Mouse (Mus musculus): ENCODE data around the gene Acot5. TPM values are rescaled to one million over a fixed set of nuclear protein-coding genes. Genes with fewer than 3 reads are reported as not detected.
A peak's percentile ranks its signal among the peaks of the same experiment; 100 is the strongest.

Acot5 gene
- polyA plus RNA-seq, 1 experiment from 2014 or later: not detected

GRCm38 (mm10) chr12:84053679-84054391 lies 15.3 kb upstream of the Acot5 start:
- no peak for ATAC-seq (replicated peaks; ENCODE audit: low FRiP score, low read depth)
- WGBS: 2% methylated on average over 36 of the region's 46 CpGs
- peak overlapping the region; percentile 43; the same call in 1 of the 2 replicates for H3K9ac ChIP-seq (ENCODE audit: low read depth, low read length)

GRCm38 (mm10) chr12:84060946-84061345 lies 8.2 kb upstream of the Acot5 start:
- Histone ChIP-seq H3K4me3 (replicated peaks; ENCODE audit: low read depth, low read length) (no peak overlapping the region), H3K9ac (ENCODE audit: low read depth, low read length) (no peak overlapping the region), H3K27ac (no peak overlapping the region), H3K27me3 (ENCODE audit: insufficient read depth, low read length) (no peaks in the 10 kb centered on the region), H3K4me1 (replicated peaks; ENCODE audit: insufficient read depth, low read length) (no peaks in the 10 kb centered on the region), H3K36me3 (ENCODE audit: insufficient read depth, low read length) (no peaks in the 10 kb centered on the region), H3K9me3 (replicated peaks; ENCODE audit: low read length) (no peaks in the 10 kb centered on the region), H3K4me2 (ENCODE audit: low read length) (no peak overlapping the region)
- ATAC-seq (replicated peaks; ENCODE audit: low FRiP score, low read depth) (no peak), DNase-seq (ENCODE audit: low spot score) (peak; percentile 35)
- WGBS: 43% methylated on average over 2 of the region's 2 CpGs
- TF ChIP-seq CTCF (IDR thresholded peaks at IDR 0.05; ENCODE audit: low read depth): peak; percentile 59; the same call in 1 of the 2 replicates

More at GRCm38 (mm10) chr12:84053679-84054391, 15.3 kb upstream of the Acot5 start:
- Histone ChIP-seq H3K4me1 (replicated peaks; ENCODE audit: insufficient read depth, low read length) (no peaks in the 10 kb centered on the region), H3K4me2 (ENCODE audit: low read length) (peak overlapping the region; percentile 72), H3K4me3 (replicated peaks; ENCODE audit: low read depth, low read length) (peak overlapping the region; percentile 29), H3K9me3 (replicated peaks; ENCODE audit: low read length) (no peaks in the 10 kb centered on the region), H3K36me3 (ENCODE audit: insufficient read depth, low read length) (no peaks in the 10 kb centered on the region), H3K27ac (0 out of 2 replicates have a peak overlapping the region, but pooled peaks have one; percentile 54), H3K27me3 (ENCODE audit: insufficient read depth, low read length) (0 out of 2 replicates have a peak, but pooled peaks cover 3% of the 10 kb centered on the region)
- peak; percentile 53 for DNase-seq (ENCODE audit: low spot score)
- peak; percentile 19; the same call in 1 of the 2 replicates for TF ChIP-seq CTCF (IDR thresholded peaks at IDR 0.05; ENCODE audit: low read depth)

- WGBS: 96% methylated on average over 20 of the region's 20 CpGs
- DNase-seq (ENCODE audit: low spot score): no peak
These were observed 6.8 kb upstream of the Acot5 start for GRCm38 (mm10) chr12:84062336-84062735.

GRCm38 (mm10) chr12:84063228-84063627 lies 5.9 kb upstream of the Acot5 start:
- Histone ChIP-seq H3K9me3 (replicated peaks; ENCODE audit: low read length) (no peaks in the 10 kb centered on the region), H3K36me3 (ENCODE audit: insufficient read depth, low read length) (no peaks in the 10 kb centered on the region), H3K27me3 (ENCODE audit: insufficient read depth, low read length) (no peaks in the 10 kb centered on the region), H3K27ac (no peak overlapping the region), H3K4me1 (replicated peaks; ENCODE audit: insufficient read depth, low read length) (no peaks in the 10 kb centered on the region), H3K4me2 (ENCODE audit: low read length) (no peak overlapping the region), H3K9ac (ENCODE audit: low read depth, low read length) (no peak overlapping the region), H3K4me3 (replicated peaks; ENCODE audit: low read depth, low read length) (no peak overlapping the region)
- TF ChIP-seq CTCF (IDR thresholded peaks at IDR 0.05; ENCODE audit: low read depth): peak; percentile 50
- no peak for ATAC-seq (replicated peaks; ENCODE audit: low FRiP score, low read depth)
- DNase-seq (ENCODE audit: low spot score): no peak
- 80% methylated on average over 5 of the region's 5 CpGs for WGBS

More at GRCm38 (mm10) chr12:84062336-84062735, 6.8 kb upstream of the Acot5 start:
- no peak for ATAC-seq (replicated peaks; ENCODE audit: low FRiP score, low read depth)
- no peak for TF ChIP-seq CTCF (IDR thresholded peaks at IDR 0.05; ENCODE audit: low read depth)
- Histone ChIP-seq H3K9me3 (replicated peaks; ENCODE audit: low read length) (no peaks in the 10 kb centered on the region), H3K27ac (no peak overlapping the region), H3K27me3 (ENCODE audit: insufficient read depth, low read length) (no peaks in the 10 kb centered on the region), H3K4me2 (ENCODE audit: low read length) (no peak overlapping the region), H3K36me3 (ENCODE audit: insufficient read depth, low read length) (no peaks in the 10 kb centered on the region), H3K4me1 (replicated peaks; ENCODE audit: insufficient read depth, low read length) (no peaks in the 10 kb centered on the region), H3K9ac (ENCODE audit: low read depth, low read length) (no peak overlapping the region), H3K4me3 (replicated peaks; ENCODE audit: low read depth, low read length) (no peak overlapping the region)

DNA sequence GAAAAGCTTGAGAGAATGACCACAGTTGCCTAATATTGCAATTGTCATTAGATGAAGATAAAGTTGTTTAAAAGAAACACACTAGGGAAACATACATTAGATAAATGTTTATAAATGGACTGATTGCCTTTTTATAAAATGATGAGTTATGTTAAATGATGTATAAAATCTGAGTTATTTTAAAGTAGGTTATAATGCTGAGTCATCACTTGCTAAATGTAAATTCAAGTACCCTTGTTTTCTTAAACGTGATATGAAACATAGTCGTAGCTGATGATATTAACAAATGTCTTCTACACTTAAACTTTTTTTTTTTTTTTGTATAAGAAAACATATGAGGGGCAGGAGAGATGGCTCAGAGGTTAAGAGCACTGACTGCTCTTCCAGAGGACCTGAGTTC lies 5.3 kb upstream of the Acot5 start:
- Histone ChIP-seq H3K27ac (no peak overlapping the region), H3K36me3 (ENCODE audit: insufficient read depth, low read length) (no peaks in the 10 kb centered on the region), H3K4me1 (replicated peaks; ENCODE audit: insufficient read depth, low read length) (no peaks in the 10 kb centered on the region), H3K4me2 (ENCODE audit: low read length) (no peak overlapping the region), H3K27me3 (ENCODE audit: insufficient read depth, low read length) (no peaks in the 10 kb centered on the region), H3K9me3 (replicated peaks; ENCODE audit: low read length) (no peaks in the 10 kb centered on the region), H3K9ac (ENCODE audit: low read depth, low read length) (no peak overlapping the region), H3K4me3 (replicated peaks; ENCODE audit: low read depth, low read length) (no peak overlapping the region)
- no peak for DNase-seq (ENCODE audit: low spot score)
- ATAC-seq (replicated peaks; ENCODE audit: low FRiP score, low read depth): no peak
- WGBS: 77% methylated on average over 2 of the region's 2 CpGs
- TF ChIP-seq CTCF (IDR thresholded peaks at IDR 0.05; ENCODE audit: low read depth): no peak

GRCm38 (mm10) chr12:84064621-84065020 lies 4.5 kb upstream of the Acot5 start:
- Histone ChIP-seq H3K4me1 (replicated peaks; ENCODE audit: insufficient read depth, low read length) (no peaks in the 10 kb centered on the region), H3K36me3 (ENCODE audit: insufficient read depth, low read length) (no peaks in the 10 kb centered on the region), H3K9me3 (replicated peaks; ENCODE audit: low read length) (no peaks in the 10 kb centered on the region), H3K27me3 (ENCODE audit: insufficient read depth, low read length) (no peaks in the 10 kb centered on the region), H3K4me3 (replicated peaks; ENCODE audit: low read depth, low read length) (no peak overlapping the region), H3K4me2 (ENCODE audit: low read length) (no peak overlapping the region), H3K9ac (ENCODE audit: low read depth, low read length) (no peak overlapping the region), H3K27ac (no peak overlapping the region)
- ATAC-seq (replicated peaks; ENCODE audit: low FRiP score, low read depth): no peak
- no peak for DNase-seq (ENCODE audit: low spot score)
- 77% methylated on average over 8 of the region's 8 CpGs for WGBS
- no peak for TF ChIP-seq CTCF (IDR thresholded peaks at IDR 0.05; ENCODE audit: low read depth)
